Mouse (Mus musculus) kidney, embryonic 16.5 days (tissue): ENCODE results near the gene Patj. TPM values are rescaled to one million over a fixed set of nuclear protein-coding genes. Genes with fewer than 3 reads are reported as not detected.

ENCODE experiments used
- ATAC-seq: fragments of 200-750 bp; cut with Nextera tagmentation; 2 replicates; pipeline ENCODE4 v1.8.0; 2017; ENCODE audit warnings: moderate TSS enrichment; ENCODE audit not compliant: low FRiP score, low TSS enrichment
- H3K27ac ChIP-seq: fragments of 300-500 bp; sonication (generic); 2 replicates; pipeline ENCODE4 v1.5.1; 2014; ENCODE audit warnings: low read length
- H3K27me3 ChIP-seq: fragments of 300-500 bp; sonication (generic); 2 replicates; pipeline ENCODE4 v1.6.1; 2014; ENCODE audit warnings: low read length, control low read depth, mixed read lengths; ENCODE audit not compliant: insufficient read depth
- H3K36me3 ChIP-seq: fragments of 300-500 bp; sonication (generic); 2 replicates; pipeline ENCODE4 v1.6.1; 2014; ENCODE audit warnings: low read length, control low read depth, mixed read lengths; ENCODE audit not compliant: insufficient read depth
- H3K4me1 ChIP-seq: fragments of 300-500 bp; sonication (generic); 2 replicates; pipeline ENCODE4 v1.6.1; 2014; ENCODE audit warnings: low read length, control low read depth, mixed read lengths; ENCODE audit not compliant: insufficient read depth
- H3K4me2 ChIP-seq: fragments of 300-500 bp; sonication (generic); replicated peaks from 2 replicates; pipeline ENCODE4 v1.6.1; 2014; ENCODE audit warnings: low read depth, low read length
- H3K4me3 ChIP-seq: fragments of 300-500 bp; sonication (generic); 2 replicates; pipeline ENCODE4 v1.5.1; 2014; ENCODE audit warnings: mild to moderate bottlenecking, low read length
- H3K9ac ChIP-seq: fragments of 300-500 bp; sonication (generic); replicated peaks from 2 replicates; pipeline ENCODE4 v1.6.1; 2014; ENCODE audit warnings: low read length
- H3K9me3 ChIP-seq: fragments of 300-500 bp; sonication (generic); 2 replicates; pipeline ENCODE4 v1.6.1; 2016; ENCODE audit warnings: low read length, control low read depth
- WGBS: fragments of 180-500 bp; shearing (Covaris S2); extraction: QIAGEN DNeasy Blood & Tissue Kit; methylation state at CpG from one replicate; pipeline ENCODE4 v1.1.7; 2014; 5-methylcytosine and 5-hydroxymethylcytosine counted together
- polyA plus RNA-seq: library from polyadenylated mRNA; unstranded; fragments of >200 nt; fragmentation: Nextera tagmentation; extraction: Ambion mirVana; gene quantifications from 2 replicates; pipeline ENCODE4 v1.2.1, GENCODE M21; 2015

The Patj gene
- polyA plus RNA-seq, 1 experiment from 2014 or later, result 27.6 TPM

GRCm38 (mm10) chr4:98560196-98560830, 164.7 kb downstream of the Patj start:
- Histone ChIP-seq H3K36me3 (no peaks in the 10 kb centered on the region), H3K4me3 (no peak overlapping the region), H3K9ac (no peak overlapping the region), H3K27me3 (no peaks in the 10 kb centered on the region), H3K27ac (no peak overlapping the region), H3K4me2 (no peak overlapping the region), H3K9me3 (no peaks in the 10 kb centered on the region), H3K4me1 (no peaks in the 10 kb centered on the region)
- no peak for ATAC-seq
- 58% methylated on average over 9 of the region's 9 CpGs for WGBS

GRCm38 (mm10) chr4:98563082-98563481, 167.5 kb downstream of the Patj start:
- no peak for ATAC-seq
- H3K9me3 ChIP-seq, result no peaks in the 10 kb centered on the region
- 76% methylated on average over 5 of the region's 5 CpGs for WGBS

GRCm38 (mm10) chr4:98563506-98564195, 168.1 kb downstream of the Patj start:
- 70% methylated on average over 10 of the region's 10 CpGs for WGBS
- Histone ChIP-seq H3K27me3 (no peaks in the 10 kb centered on the region), H3K27ac (no peak overlapping the region), H3K9ac (no peak overlapping the region), H3K4me1 (no peaks in the 10 kb centered on the region), H3K4me2 (no peak overlapping the region), H3K4me3 (no peak overlapping the region), H3K36me3 (no peaks in the 10 kb centered on the region), H3K9me3 (no peaks in the 10 kb centered on the region)
- no peak for ATAC-seq

More at GRCm38 (mm10) chr4:98563082-98563481, 167.5 kb downstream of the Patj start:
- Histone ChIP-seq H3K27ac (no peak overlapping the region), H3K36me3 (no peaks in the 10 kb centered on the region), H3K9ac (no peak overlapping the region), H3K4me3 (no peak overlapping the region), H3K27me3 (no peaks in the 10 kb centered on the region), H3K4me2 (no peak overlapping the region), H3K4me1 (no peaks in the 10 kb centered on the region)

GRCm38 (mm10) chr4:98564196-98564865, 168.7 kb downstream of the Patj start:
- WGBS, result 75% methylated on average over 6 of the region's 6 CpGs
- Histone ChIP-seq H3K4me1 (no peaks in the 10 kb centered on the region), H3K27ac (0 out of 2 replicates have a peak overlapping the region, but pooled peaks have one; percentile 15), H3K36me3 (no peaks in the 10 kb centered on the region), H3K27me3 (no peaks in the 10 kb centered on the region), H3K9ac (no peak overlapping the region), H3K4me3 (no peak overlapping the region), H3K4me2 (no peak overlapping the region), H3K9me3 (no peaks in the 10 kb centered on the region)
- no peak for ATAC-seq

- no peak overlapping the region for H3K9ac ChIP-seq
- 90% methylated on average over 6 of the region's 6 CpGs for WGBS
- no peaks in the 10 kb centered on the region for H3K36me3 ChIP-seq
- no peak overlapping the region for H3K4me3 ChIP-seq
- no peaks in the 10 kb centered on the region for H3K9me3 ChIP-seq
- no peak overlapping the region for H3K4me2 ChIP-seq
- 0 out of 2 replicates have a peak, but pooled peaks cover 3% of the 10 kb centered on the region for H3K4me1 ChIP-seq
- no peaks in the 10 kb centered on the region for H3K27me3 ChIP-seq
- no peak overlapping the region for H3K27ac ChIP-seq
- no peak for ATAC-seq
These were observed 171.2 kb downstream of the Patj start for GRCm38 (mm10) chr4:98566741-98567140.

GRCm38 (mm10) chr4:98567457-98567856, 171.9 kb downstream of the Patj start:
- H3K4me1 ChIP-seq, result 0 out of 2 replicates have a peak, but pooled peaks cover 3% of the 10 kb centered on the region
- no peak for ATAC-seq
- H3K36me3 ChIP-seq, result no peaks in the 10 kb centered on the region
- no peak overlapping the region for H3K4me2 ChIP-seq
- H3K9me3 ChIP-seq, result no peaks in the 10 kb centered on the region
- no peaks in the 10 kb centered on the region for H3K27me3 ChIP-seq
- H3K4me3 ChIP-seq, result no peak overlapping the region
- H3K9ac ChIP-seq, result no peak overlapping the region
- H3K27ac ChIP-seq, result no peak overlapping the region
- WGBS, result 92% methylated on average over 9 of the region's 9 CpGs

- Histone ChIP-seq H3K27me3 (no peaks in the 10 kb centered on the region), H3K4me2 (no peak overlapping the region), H3K4me1 (0 out of 2 replicates have a peak, but pooled peaks cover 3% of the 10 kb centered on the region), H3K4me3 (no peak overlapping the region), H3K36me3 (no peaks in the 10 kb centered on the region), H3K27ac (no peak overlapping the region), H3K9me3 (no peaks in the 10 kb centered on the region), H3K9ac (no peak overlapping the region)
- WGBS, result 31% methylated on average over 4 of the region's 4 CpGs
- ATAC-seq, result 0 out of 2 replicates have a peak, but pooled peaks have one; percentile 51
These were observed 174.3 kb downstream of the Patj start for GRCm38 (mm10) chr4:98569904-98570303.

- Histone ChIP-seq H3K9ac (no peak overlapping the region), H3K4me3 (no peak overlapping the region), H3K9me3 (no peaks in the 10 kb centered on the region), H3K4me2 (no peak overlapping the region), H3K27ac (no peak overlapping the region), H3K36me3 (no peaks in the 10 kb centered on the region), H3K4me1 (no peaks in the 10 kb centered on the region), H3K27me3 (no peaks in the 10 kb centered on the region)
- ATAC-seq, result no peak
These were observed 181.7 kb downstream of the Patj start for GRCm38 (mm10) chr4:98577275-98577674.

GRCm38 (mm10) chr4:98577957-98578541, 182.5 kb downstream of the Patj start:
- Histone ChIP-seq H3K9me3 (no peaks in the 10 kb centered on the region), H3K9ac (no peak overlapping the region), H3K4me2 (no peak overlapping the region), H3K27ac (no peak overlapping the region), H3K4me1 (no peaks in the 10 kb centered on the region), H3K4me3 (no peak overlapping the region), H3K36me3 (no peaks in the 10 kb centered on the region), H3K27me3 (no peaks in the 10 kb centered on the region)
- ATAC-seq, result no peak
- 78% methylated on average over 3 of the region's 3 CpGs for WGBS
